Mouse (Mus musculus) brain, embryonic 14.5 days (tissue): ENCODE results near the gene Gm3233.

Experiments
- CTCF ChIP-seq: fragments of 200-500 bp; IDR thresholded peaks from 2 replicates; pipeline ENCODE4 v1.5.1; 2012; ENCODE audit warnings: inconsistent platforms, mild to moderate bottlenecking, moderate library complexity, borderline replicate concordance; ENCODE audit not compliant: insufficient read depth, insufficient read length; ENCODE audit errors: extremely low read depth
- POLR2A ChIP-seq: fragments of 200-500 bp; IDR thresholded peaks from 2 replicates; pipeline ENCODE4 v1.6.1; 2012; ENCODE audit warnings: mild to moderate bottlenecking, inconsistent platforms, borderline replicate concordance; ENCODE audit not compliant: poor library complexity, insufficient read depth, insufficient read length, severe bottlenecking; ENCODE audit errors: extremely low read depth

DNA sequence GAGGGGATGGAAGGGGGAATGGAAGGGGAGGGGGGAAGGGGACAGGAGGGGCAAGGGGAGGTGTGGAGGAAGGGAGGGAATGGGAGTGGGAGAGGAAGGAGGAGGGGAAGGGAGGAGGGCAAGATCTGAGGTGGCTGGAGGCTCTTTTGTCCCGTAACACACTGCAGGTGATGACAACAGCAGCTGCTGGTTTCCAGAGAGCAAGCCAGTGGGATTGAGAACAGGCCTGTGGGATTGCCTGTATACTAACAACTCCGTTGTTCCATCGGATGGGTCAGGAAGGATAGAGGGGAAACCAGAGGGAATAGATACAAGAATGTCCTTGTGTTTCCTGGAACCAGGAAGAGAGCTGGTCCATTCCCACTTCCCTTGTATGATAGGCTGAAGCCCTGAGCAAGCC lies 38.2 kb upstream of the Gm3233 start:
- TF ChIP-seq POLR2A (no peak), CTCF (no peak)
